Mouse (Mus musculus) liver, embryonic 14.5 days (tissue): ENCODE measurements at regions not wholly inside any gene's neighbourhood (a gene's known extent, or its start where the extent isn't known, plus 50 kb on each side); places are given as distances from the start of the nearest gene placed in this dataset.

Experiments
- CTCF ChIP-seq: IDR thresholded peaks from 2 replicates; pipeline ENCODE4 v1.5.1; 2016; ENCODE audit warnings: antibody characterized with exemption, low read depth, control low read depth
- EP300 ChIP-seq: IDR thresholded peaks from 2 replicates; pipeline ENCODE4 v1.6.1; 2016; ENCODE audit warnings: antibody characterized with exemption, low read depth

DNA sequence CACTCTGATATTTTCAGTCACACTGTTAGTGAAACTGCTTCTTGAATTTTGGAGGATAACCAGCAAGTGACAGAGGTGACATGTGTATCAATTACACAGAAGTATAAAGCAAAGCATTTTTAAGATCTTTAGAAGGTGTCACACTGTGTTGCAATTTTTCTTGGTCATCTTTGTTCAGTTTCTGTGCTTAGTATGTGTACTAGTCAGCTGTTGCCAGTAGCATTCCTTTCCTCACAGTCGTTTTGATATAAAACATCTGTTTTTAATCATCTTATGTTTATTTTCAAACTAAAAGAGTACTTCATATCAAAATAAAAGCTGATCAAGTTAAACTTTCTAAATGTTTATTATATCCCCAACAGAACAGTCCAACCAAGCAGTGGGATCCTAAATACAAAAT, 316.0 kb upstream of the Fign start:
- TF ChIP-seq CTCF: no peak
- no peak for TF ChIP-seq EP300
